Mouse (Mus musculus) NIH3T3 (cell line): ENCODE results near the gene Cacnb4.

Experiments used
- DNase-seq: peaks from one replicate; pipeline ENCODE4 v3.0.0-alpha.2; 2012; ENCODE audit warnings: low read depth

The Cacnb4 gene

GRCm38 (mm10) chr2:52567421-52567820, 109.2 kb downstream of the Cacnb4 start:
- DNase-seq = no peak

DNA sequence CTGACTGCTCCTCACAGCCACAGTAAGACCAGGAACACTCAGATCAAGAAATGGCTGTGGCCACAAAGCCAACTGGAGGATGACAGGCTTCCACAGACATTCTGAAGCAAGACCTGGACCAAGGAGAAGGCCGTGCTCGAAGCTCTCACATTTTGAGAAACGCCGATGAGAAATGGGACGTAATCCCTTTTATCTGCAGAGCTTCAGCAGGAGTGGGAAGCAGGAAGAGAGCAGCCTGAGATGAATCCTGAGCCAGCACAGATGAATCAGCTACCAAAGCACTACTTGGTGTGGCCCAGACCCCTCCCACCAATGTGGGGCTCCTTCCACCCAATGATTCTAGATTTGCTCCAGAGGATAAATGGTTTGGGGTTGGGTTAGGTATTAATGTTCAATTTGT, 113.4 kb downstream of the Cacnb4 start:
- no peak for DNase-seq

GRCm38 (mm10) chr2:52562356-52562755, 114.3 kb downstream of the Cacnb4 start:
- DNase-seq = no peak

DNA sequence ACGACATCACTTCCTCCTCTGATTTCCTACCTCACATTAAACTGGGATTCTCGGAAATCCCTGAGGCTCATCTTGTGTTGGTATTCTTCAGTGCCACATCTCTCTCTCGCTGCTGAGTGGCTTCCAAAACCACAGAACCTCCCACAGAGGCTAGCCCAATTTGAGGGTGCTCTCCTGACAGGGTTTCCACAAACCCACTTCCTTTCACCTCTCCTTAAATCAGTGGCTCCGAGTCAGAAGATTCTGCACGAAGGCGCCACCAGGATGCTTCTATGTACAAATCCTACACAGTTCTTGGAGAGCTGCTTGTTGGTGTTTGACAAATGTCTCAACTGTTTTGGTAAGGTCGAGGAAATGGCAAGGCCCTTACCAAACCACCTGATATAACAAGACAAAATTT, 115.5 kb downstream of the Cacnb4 start:
- no peak for DNase-seq

- DNase-seq = no peak
Measured at GRCm38 (mm10) chr2:52560266-52560665, 116.4 kb downstream of the Cacnb4 start.

GRCm38 (mm10) chr2:52558411-52558810, 118.2 kb downstream of the Cacnb4 start:
- no peak for DNase-seq

- DNase-seq = no peak
Measured at GRCm38 (mm10) chr2:52557503-52558275, 118.9 kb downstream of the Cacnb4 start.

- no peak for DNase-seq
Measured at GRCm38 (mm10) chr2:52556961-52557326, 119.7 kb downstream of the Cacnb4 start.

DNA sequence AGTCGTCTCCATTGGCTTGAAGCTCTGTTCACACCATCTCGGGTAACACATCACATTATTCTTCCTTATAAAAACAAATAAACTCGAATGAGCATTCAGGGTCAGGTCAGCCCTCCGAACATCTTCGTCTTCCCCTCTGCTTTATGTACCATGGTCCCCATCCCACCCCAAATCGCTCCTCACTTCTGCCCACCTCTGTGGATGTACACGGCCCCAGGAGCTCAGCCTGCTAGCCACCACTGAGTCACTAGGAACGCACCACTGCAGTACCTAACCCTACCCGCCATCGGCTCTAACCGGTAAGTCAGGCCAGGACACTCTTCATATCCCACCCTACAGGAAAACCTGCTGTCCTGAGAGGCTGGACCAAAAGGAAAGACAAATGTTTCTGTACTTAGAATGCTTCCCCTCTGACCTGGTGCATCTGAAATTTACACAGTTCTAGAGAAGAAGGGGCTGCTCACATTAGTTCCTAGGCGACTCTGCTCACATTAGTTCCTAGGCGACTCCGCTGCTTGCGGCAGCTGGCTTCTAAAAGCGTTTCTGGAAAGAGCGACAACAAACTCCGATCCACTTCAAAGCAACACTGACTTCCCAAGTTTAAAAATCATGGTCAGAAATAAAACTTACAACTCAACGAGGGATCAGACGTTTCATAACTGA, 120.2 kb downstream of the Cacnb4 start:
- DNase-seq = no peak

- DNase-seq = no peak
Measured at GRCm38 (mm10) chr2:52548401-52548800, 128.2 kb downstream of the Cacnb4 start.

- DNase-seq = no peak
Measured at GRCm38 (mm10) chr2:52547331-52547730, 129.3 kb downstream of the Cacnb4 start.

GRCm38 (mm10) chr2:52544527-52544926, 132.1 kb downstream of the Cacnb4 start:
- no peak for DNase-seq

- DNase-seq = no peak
Measured at GRCm38 (mm10) chr2:52541068-52541467, 135.6 kb downstream of the Cacnb4 start.

GRCm38 (mm10) chr2:52539318-52539717, 137.3 kb downstream of the Cacnb4 start:
- no peak for DNase-seq

DNA sequence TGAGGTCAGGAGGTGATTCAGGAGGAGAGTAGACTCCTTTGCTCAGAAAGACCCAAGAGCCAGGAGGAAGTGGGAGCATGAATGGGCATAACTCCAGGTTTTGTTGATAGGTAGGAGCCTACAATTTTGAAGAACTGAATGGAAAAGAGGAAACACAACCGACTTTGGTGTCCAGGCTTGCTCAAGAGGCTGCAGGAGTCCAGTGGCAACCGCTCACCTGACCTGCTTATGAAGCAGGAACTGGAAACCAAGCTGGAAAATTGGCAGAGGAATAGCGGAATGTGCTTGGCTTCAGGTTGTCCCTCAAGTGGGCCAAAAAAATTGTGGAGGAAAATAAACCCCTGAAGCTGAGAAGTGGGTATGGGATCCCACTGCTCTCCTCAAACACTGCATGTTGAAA, 139.0 kb downstream of the Cacnb4 start:
- no peak for DNase-seq

GRCm38 (mm10) chr2:52537155-52537554, 139.5 kb downstream of the Cacnb4 start:
- no peak for DNase-seq

GRCm38 (mm10) chr2:52536511-52536910, 140.1 kb downstream of the Cacnb4 start:
- DNase-seq = no peak

DNA sequence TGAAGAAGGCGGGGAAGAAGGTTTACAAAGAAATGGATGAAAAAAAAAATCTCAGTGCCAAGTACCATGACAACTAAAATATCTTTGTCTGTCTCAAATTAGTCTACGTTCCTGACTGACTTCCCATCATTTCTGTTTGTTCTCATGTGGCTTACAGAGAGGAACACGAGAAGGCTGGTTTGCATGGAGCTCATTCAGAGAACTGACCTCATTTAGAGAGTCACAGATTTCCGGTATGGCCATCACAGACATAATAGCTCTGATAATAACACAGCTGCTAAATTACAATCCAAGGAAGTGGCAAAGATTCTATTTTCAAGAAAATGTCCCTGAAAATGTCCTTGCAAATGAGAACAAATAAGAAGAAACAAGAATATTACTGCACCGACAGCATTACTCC, 142.9 kb downstream of the Cacnb4 start:
- DNase-seq = no peak

DNA sequence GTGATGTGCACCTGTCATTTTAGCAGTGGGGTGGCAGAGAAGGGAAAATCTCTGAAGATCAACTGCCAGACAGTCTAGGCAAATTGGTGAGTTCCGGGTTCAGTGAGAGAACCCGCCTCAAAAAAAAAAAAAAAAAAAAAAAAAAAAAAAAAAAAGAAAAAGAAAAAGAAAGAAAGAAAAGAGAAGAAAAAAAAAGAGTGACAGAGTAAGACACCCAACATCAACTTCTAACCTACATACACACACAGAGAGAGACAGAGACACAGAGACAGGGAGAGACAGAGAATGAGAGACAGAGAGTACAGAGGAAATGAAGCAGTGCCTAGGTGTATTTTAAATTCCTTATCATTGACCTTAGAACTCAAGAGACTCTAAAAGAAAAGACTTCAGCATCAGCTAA, 146.1 kb downstream of the Cacnb4 start:
- no peak for DNase-seq

- DNase-seq = peak; percentile 14
Measured at GRCm38 (mm10) chr2:52529245-52529644, 147.4 kb downstream of the Cacnb4 start.

GRCm38 (mm10) chr2:52525876-52526592, 150.6 kb downstream of the Cacnb4 start:
- peak; percentile 24 for DNase-seq

DNA sequence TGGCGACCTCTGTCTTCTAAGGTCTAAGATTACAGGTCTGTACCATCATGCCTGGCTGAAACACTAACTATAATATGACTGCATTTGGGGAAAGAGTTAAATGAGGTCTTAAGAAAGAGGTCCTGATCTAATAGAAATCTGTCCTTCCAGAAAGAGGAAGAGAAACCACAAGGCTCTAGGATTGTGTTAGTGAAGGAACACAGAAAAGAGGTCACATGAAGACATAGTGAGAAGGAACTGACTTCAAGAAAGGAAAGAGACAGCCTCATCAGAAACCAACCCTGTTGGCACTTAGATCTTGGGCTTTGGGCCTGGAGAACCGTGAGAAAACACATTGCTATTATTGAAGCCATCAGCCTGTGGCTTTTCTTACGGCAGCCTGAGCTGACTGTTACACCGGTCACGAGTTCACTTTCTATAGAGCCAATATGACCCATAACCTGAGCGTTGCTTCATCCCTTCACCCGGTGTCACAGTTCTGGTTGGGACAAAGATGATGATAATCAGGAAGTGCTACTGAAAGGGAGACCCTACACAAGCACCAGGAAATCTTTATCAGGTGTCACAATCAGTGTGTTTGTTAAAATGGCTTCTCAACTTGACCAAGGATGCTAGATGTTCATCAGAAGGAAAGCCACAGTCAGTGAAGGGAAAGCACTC, 153.4 kb downstream of the Cacnb4 start:
- DNase-seq = no peak

GRCm38 (mm10) chr2:52521012-52521411, 155.6 kb downstream of the Cacnb4 start:
- no peak for DNase-seq
